Mouse (Mus musculus) MEL (cell line): ENCODE data around the gene Siah1b.

Experiments used
- CTCF ChIP-seq, 3 experiments: IDR thresholded peaks in 2 of 3; conservative IDR thresholded peaks in 1 of 3; 2 replicates each; pipeline ENCODE4 v1.5.1; 2011 to 2012; ENCODE audit warnings: low read length in 3 of 3, low read depth in 2 of 3, mild to moderate bottlenecking in 2 of 3, improper control_type of control experiment in 1 of 3, inconsistent platforms in 1 of 3, mixed read lengths in 1 of 3, moderate library complexity in 1 of 3; ENCODE audit not compliant: control insufficient read depth in 1 of 3, insufficient read depth in 1 of 3, poor library complexity in 1 of 3, severe bottlenecking in 1 of 3
- GABPA ChIP-seq: IDR thresholded peaks from 2 replicates; pipeline ENCODE4 v1.6.1; 2012; ENCODE audit warnings: low read depth, mild to moderate bottlenecking, inconsistent platforms, low read length, improper control_type of control experiment, moderate library complexity
- GATA1 ChIP-seq: IDR thresholded peaks from 2 replicates; pipeline ENCODE4 v1.6.1; 2011; ENCODE audit warnings: low read depth, low read length, improper control_type of control experiment
- NELFE ChIP-seq: IDR thresholded peaks from 2 replicates; pipeline ENCODE4 v1.6.1; 2011; ENCODE audit warnings: low read depth, low read length, improper control_type of control experiment
- NRF1 ChIP-seq: IDR thresholded peaks from 2 replicates; pipeline ENCODE4 v1.6.1; 2014; ENCODE audit warnings: low read depth, mild to moderate bottlenecking, inconsistent platforms, low read length, improper control_type of control experiment, moderate library complexity; ENCODE audit not compliant: poor library complexity, insufficient read depth, severe bottlenecking
- POLR2A ChIP-seq, 2 experiments: IDR thresholded peaks; 2 replicates each; pipeline ENCODE4 v1.6.1; 2011 to 2012; ENCODE audit warnings: low read length in 2 of 2, mild to moderate bottlenecking in 2 of 2, control low read depth in 1 of 2, improper control_type of control experiment in 1 of 2, low read depth in 1 of 2, moderate library complexity in 1 of 2; ENCODE audit not compliant: control insufficient read depth in 1 of 2, insufficient read depth in 1 of 2, poor library complexity in 1 of 2
- RAD21 ChIP-seq: IDR thresholded peaks from 2 replicates; pipeline ENCODE4 v1.6.1; 2011; ENCODE audit warnings: mild to moderate bottlenecking, low read depth, low read length, improper control_type of control experiment
- TAL1 ChIP-seq: IDR thresholded peaks from 2 replicates; pipeline ENCODE4 v1.6.1; 2012; ENCODE audit warnings: mild to moderate bottlenecking, inconsistent platforms, low read length, moderate library complexity, mixed read lengths
- USF1 ChIP-seq: IDR thresholded peaks from 2 replicates; pipeline ENCODE4 v1.6.1; 2014; ENCODE audit warnings: low read depth, mild to moderate bottlenecking, inconsistent platforms, low read length, improper control_type of control experiment, moderate library complexity

- no peak for TF ChIP-seq GABPA
- TF ChIP-seq CTCF (IDR thresholded peaks at IDR 0.05 in 2 of 3, conservative IDR thresholded peaks at IDR 0.05 in 1 of 3; ENCODE audit: control insufficient read depth in 1 of 3, insufficient read depth in 1 of 3, low read depth in 2 of 3, low read length in 3 of 3, poor library complexity in 1 of 3, severe bottlenecking in 1 of 3) = no peak
- no peak for TF ChIP-seq NRF1
- TF ChIP-seq TAL1 = no peak; the same call in 1 of the 2 replicates
- no peak; the same call in 1 of the 2 replicates for TF ChIP-seq GATA1
- no peak for TF ChIP-seq USF1
- TF ChIP-seq POLR2A (IDR thresholded peaks at IDR 0.05; ENCODE audit: control insufficient read depth in 1 of 2, insufficient read depth in 1 of 2, low read depth in 1 of 2, low read length in 2 of 2, poor library complexity in 1 of 2) = no peak
- TF ChIP-seq NELFE = no peak
- no peak for TF ChIP-seq RAD21
Observed at GRCm38 (mm10) chrX:164092300-164093169, 16.2 kb upstream of the Siah1b start.
